Mouse (Mus musculus) kidney, postnatal 25 days (tissue): ENCODE data around the gene Pstpip1.

Experiments used
- DNase-seq, 2 experiments: peaks; one replicate each; pipeline ENCODE4 v3.0.0; 2021; ENCODE audit warnings: mixed read lengths in 2 of 2

Gene Pstpip1

GRCm38 (mm10) chr9:56089778-56090520, at the start of gene Pstpip1:
Pstpip1 (plus strand) TSS chr9:56089962.
- peak; percentile 62 to 81 for DNase-seq

- DNase-seq, result peak; percentile 95 to 97
Measured at GRCm38 (mm10) chr9:56041372-56042180, 48.2 kb upstream of the Pstpip1 start, which contains the start of gene Rcn2. Rcn2 (plus strand) TSS chr9:56041845.

- no peak for DNase-seq
Measured at GRCm38 (mm10) chr9:56042181-56042621, 47.6 kb upstream of the Pstpip1 start.

GRCm38 (mm10) chr9:56053796-56054195, 36.0 kb upstream of the Pstpip1 start:
- DNase-seq, result peak in 1 of 2 experiments; percentile 10

GRCm38 (mm10) chr9:56056147-56056546, 33.6 kb upstream of the Pstpip1 start:
- no peak for DNase-seq

GRCm38 (mm10) chr9:56062336-56062735, 27.4 kb upstream of the Pstpip1 start:
- DNase-seq, result no peak

GRCm38 (mm10) chr9:56065011-56065410, 24.8 kb upstream of the Pstpip1 start:
- DNase-seq, result no peak

- DNase-seq, result no peak
Measured at GRCm38 (mm10) chr9:56067964-56068363, 21.8 kb upstream of the Pstpip1 start.

- DNase-seq, result no peak
Measured at GRCm38 (mm10) chr9:56068630-56069029, 21.1 kb upstream of the Pstpip1 start.

GRCm38 (mm10) chr9:56072861-56073260, 16.9 kb upstream of the Pstpip1 start:
- no peak for DNase-seq

- DNase-seq, result peak in 1 of 2 experiments; percentile 39
Measured at GRCm38 (mm10) chr9:56074863-56075262, 14.9 kb upstream of the Pstpip1 start.

- peak; percentile 78 to 83 for DNase-seq
Measured at GRCm38 (mm10) chr9:56075264-56075663, 14.5 kb upstream of the Pstpip1 start.

GRCm38 (mm10) chr9:56075901-56076620, 13.7 kb upstream of the Pstpip1 start:
- DNase-seq, result peak; percentile 49 to 54

- no peak for DNase-seq
Measured at GRCm38 (mm10) chr9:56079587-56079986, 10.2 kb upstream of the Pstpip1 start.

GRCm38 (mm10) chr9:56086524-56086923, 3.2 kb upstream of the Pstpip1 start:
- no peak for DNase-seq

- DNase-seq, result no peak
Measured at GRCm38 (mm10) chr9:56090546-56091225, 924 bp downstream of the Pstpip1 start.

GRCm38 (mm10) chr9:56092102-56092501, 2.3 kb downstream of the Pstpip1 start:
- no peak for DNase-seq

- DNase-seq, result no peak
Measured at GRCm38 (mm10) chr9:56097584-56098298, 8.0 kb downstream of the Pstpip1 start.

GRCm38 (mm10) chr9:56100041-56100522, 10.3 kb downstream of the Pstpip1 start:
- no peak for DNase-seq

GRCm38 (mm10) chr9:56101022-56101421, 11.3 kb downstream of the Pstpip1 start:
- no peak for DNase-seq

- DNase-seq, result no peak
Measured at GRCm38 (mm10) chr9:56104921-56105320, 15.2 kb downstream of the Pstpip1 start.
